Mouse (Mus musculus): ENCODE measurements around the gene Elmod3.

GRCm38 (mm10) chr6:72520904-72521303, 77.3 kb downstream of the Elmod3 start:
- no peak for TF ChIP-seq CTCF (IDR thresholded peaks at IDR 0.05; ENCODE audit: borderline replicate concordance, insufficient read depth, low read length)
- TF ChIP-seq POLR2A (IDR thresholded peaks at IDR 0.05; ENCODE audit: low read depth, low read length), result no peak
